Mouse (Mus musculus) myocyte (in vitro differentiated cells): ENCODE measurements around the gene Szrd1.

Experiments
- POLR2A ChIP-seq: IDR thresholded peaks from one replicate; pipeline ENCODE4 v1.6.1; 2011; ENCODE audit warnings: low read depth, mild to moderate bottlenecking, control low read depth, moderate library complexity; ENCODE audit not compliant: insufficient read length
- USF1 ChIP-seq: IDR thresholded peaks from one replicate; pipeline ENCODE4 v1.6.1; 2011; ENCODE audit warnings: low read depth, mild to moderate bottlenecking, control low read depth, moderate library complexity

- TF ChIP-seq USF1 (no peak), POLR2A (no peak)
Measured at GRCm38 (mm10) chr4:141129190-141129710, 10.3 kb downstream of the Szrd1 start.
